Mouse (Mus musculus) limb, embryonic 12.5 days (tissue): Measurements from ENCODE around the gene Naa15. TPM values are rescaled to one million over a fixed set of nuclear protein-coding genes. Genes with fewer than 3 reads are reported as not detected.

Source experiments
- ATAC-seq: fragments of 200-750 bp; cut with Nextera tagmentation; 2 replicates; pipeline ENCODE4 v1.8.0; 2017; ENCODE audit warnings: low read depth, moderate TSS enrichment; ENCODE audit not compliant: insufficient number of reproducible peaks, insufficient read depth, low FRiP score, low TSS enrichment
- H3K27ac ChIP-seq: fragments of 300-500 bp; sonication (generic); 2 replicates; pipeline ENCODE4 v1.5.1; 2016; ENCODE audit warnings: mild to moderate bottlenecking, moderate library complexity
- H3K27me3 ChIP-seq: fragments of 300-500 bp; sonication (generic); 2 replicates; pipeline ENCODE4 v1.6.1; 2016; ENCODE audit warnings: mild to moderate bottlenecking, moderate library complexity
- H3K36me3 ChIP-seq: fragments of 300-500 bp; sonication (generic); 2 replicates; pipeline ENCODE4 v1.6.1; 2016; ENCODE audit warnings: mild to moderate bottlenecking, moderate library complexity
- H3K4me1 ChIP-seq: fragments of 300-500 bp; sonication (generic); replicated peaks from 2 replicates; pipeline ENCODE4 v1.6.1; 2016
- H3K4me2 ChIP-seq: fragments of 300-500 bp; sonication (generic); 2 replicates; pipeline ENCODE4 v1.6.1; 2016; ENCODE audit warnings: mild to moderate bottlenecking, moderate library complexity
- H3K4me3 ChIP-seq: fragments of 300-500 bp; sonication (generic); replicated peaks from 2 replicates; pipeline ENCODE4 v1.5.1; 2016; ENCODE audit warnings: mild to moderate bottlenecking
- H3K9ac ChIP-seq: fragments of 300-500 bp; sonication (generic); replicated peaks from 2 replicates; pipeline ENCODE4 v1.6.1; 2016; ENCODE audit warnings: mild to moderate bottlenecking, moderate library complexity
- H3K9me3 ChIP-seq: fragments of 300-500 bp; sonication (generic); 2 replicates; pipeline ENCODE4 v1.6.1; 2016; ENCODE audit warnings: mild to moderate bottlenecking, moderate library complexity
- WGBS: fragments of 180-500 bp; shearing (Covaris S2); methylation state at CpG from one replicate; pipeline ENCODE4 v1.1.7; 2016; 5-methylcytosine and 5-hydroxymethylcytosine counted together
- polyA plus RNA-seq: library from polyadenylated mRNA; unstranded; fragments of >200 nt; fragmentation: Nextera tagmentation; extraction: Ambion mirVana; gene quantifications from 2 replicates; pipeline ENCODE4 v1.2.1, GENCODE M21; 2016

Naa15 gene
- polyA plus RNA-seq, 1 experiment from 2014 or later, result 60.6 TPM

- WGBS, result 90% methylated on average over 3 of the region's 3 CpGs
- no peak overlapping the region for H3K4me2 ChIP-seq
- peaks cover 22% of the 10 kb centered on the region for H3K36me3 ChIP-seq
Measured at GRCm38 (mm10) chr3:51434871-51435595, 20.1 kb downstream of the Naa15 start.

GRCm38 (mm10) chr3:51468530-51468929 is 53.6 kb downstream of the Naa15 start:
- 66% methylated on average over 2 of the region's 2 CpGs for WGBS
- H3K9me3 ChIP-seq, result no peaks in the 10 kb centered on the region
- H3K4me1 ChIP-seq, result 0 out of 2 replicates have a peak, but pooled peaks cover 11% of the 10 kb centered on the region
- 0 out of 2 replicates have a peak overlapping the region, but pooled peaks have one; percentile 35 for H3K27ac ChIP-seq
- H3K27me3 ChIP-seq, result no peaks in the 10 kb centered on the region
- H3K4me3 ChIP-seq, result no peak overlapping the region
- peaks cover 87% of the 10 kb centered on the region for H3K36me3 ChIP-seq
- no peak overlapping the region for H3K4me2 ChIP-seq
- ATAC-seq, result no peak
- no peak overlapping the region for H3K9ac ChIP-seq

More at GRCm38 (mm10) chr3:51434871-51435595, 20.1 kb downstream of the Naa15 start:
- no peaks in the 10 kb centered on the region for H3K4me1 ChIP-seq
- no peaks in the 10 kb centered on the region for H3K27me3 ChIP-seq
- ATAC-seq, result no peak
- H3K27ac ChIP-seq, result no peak overlapping the region
- no peak overlapping the region for H3K9ac ChIP-seq
- H3K4me3 ChIP-seq, result no peak overlapping the region
- no peaks in the 10 kb centered on the region for H3K9me3 ChIP-seq

- Histone ChIP-seq H3K36me3 (peaks cover 49% of the 10 kb centered on the region), H3K9me3 (no peaks in the 10 kb centered on the region), H3K4me1 (no peaks in the 10 kb centered on the region), H3K9ac (no peak overlapping the region), H3K27me3 (no peaks in the 10 kb centered on the region), H3K27ac (no peak overlapping the region), H3K4me2 (no peak overlapping the region), H3K4me3 (no peak overlapping the region)
- WGBS, result 75% methylated on average over 4 of the region's 4 CpGs
- ATAC-seq, result no peak
Measured at GRCm38 (mm10) chr3:51475706-51476105, 60.8 kb downstream of the Naa15 start.

- H3K4me3 ChIP-seq, result no peak overlapping the region
- H3K27me3 ChIP-seq, result no peaks in the 10 kb centered on the region
- 30% methylated on average over 2 of the region's 2 CpGs for WGBS
- H3K9ac ChIP-seq, result no peak overlapping the region
- peaks cover 10% of the 10 kb centered on the region for H3K4me1 ChIP-seq
- H3K36me3 ChIP-seq, result peaks cover 12% of the 10 kb centered on the region; the same call in 1 of the 2 replicates
- H3K9me3 ChIP-seq, result no peaks in the 10 kb centered on the region
- H3K4me2 ChIP-seq, result no peak overlapping the region
- no peak overlapping the region for H3K27ac ChIP-seq
- no peak for ATAC-seq
Measured at GRCm38 (mm10) chr3:51479893-51480292, 64.9 kb downstream of the Naa15 start.

GRCm38 (mm10) chr3:51481059-51481458 is 66.1 kb downstream of the Naa15 start:
- Histone ChIP-seq H3K9me3 (no peaks in the 10 kb centered on the region), H3K27me3 (no peaks in the 10 kb centered on the region), H3K4me2 (no peak overlapping the region), H3K36me3 (0 out of 2 replicates have a peak, but pooled peaks cover under 1% of the 10 kb centered on the region), H3K4me3 (no peak overlapping the region), H3K4me1 (peaks cover 21% of the 10 kb centered on the region), H3K9ac (no peak overlapping the region), H3K27ac (no peak overlapping the region)
- ATAC-seq, result no peak

GRCm38 (mm10) chr3:51481881-51482280 is 66.9 kb downstream of the Naa15 start:
- Histone ChIP-seq H3K36me3 (peaks cover 5% of the 10 kb centered on the region; the same call in 1 of the 2 replicates), H3K4me1 (peaks cover 21% of the 10 kb centered on the region), H3K4me3 (no peak overlapping the region), H3K27ac (no peak overlapping the region), H3K9ac (no peak overlapping the region), H3K9me3 (no peaks in the 10 kb centered on the region), H3K27me3 (no peaks in the 10 kb centered on the region), H3K4me2 (no peak overlapping the region)
- 64% methylated on average over 3 of the region's 3 CpGs for WGBS
- ATAC-seq, result no peak

- Histone ChIP-seq H3K4me3 (peak overlapping the region; percentile 80), H3K9ac (peak overlapping the region; percentile 89; the same call in 1 of the 2 replicates), H3K4me2 (peak overlapping the region; percentile 78), H3K9me3 (no peaks in the 10 kb centered on the region), H3K36me3 (peaks cover 5% of the 10 kb centered on the region; the same call in 1 of the 2 replicates), H3K27me3 (no peaks in the 10 kb centered on the region), H3K27ac (0 out of 2 replicates have a peak overlapping the region, but pooled peaks have one; percentile 92), H3K4me1 (peaks cover 21% of the 10 kb centered on the region)
- ATAC-seq, result no peak
- 69% methylated on average over 3 of the region's 3 CpGs for WGBS
Measured at GRCm38 (mm10) chr3:51482781-51483180, 67.8 kb downstream of the Naa15 start.

- WGBS, result under 1% methylated on average over 70 of the region's 70 CpGs
- peaks cover 5% of the 10 kb centered on the region; the same call in 1 of the 2 replicates for H3K36me3 ChIP-seq
- H3K27ac ChIP-seq, result peak within 1 kb of the TSS; percentile 92
- no peaks in the 10 kb centered on the region for H3K27me3 ChIP-seq
- H3K9me3 ChIP-seq, result no peaks in the 10 kb centered on the region
- peak within 1 kb of the TSS; percentile 78 for H3K4me2 ChIP-seq
- peaks cover 21% of the 10 kb centered on the region for H3K4me1 ChIP-seq
- ATAC-seq, result peak; percentile 93
- H3K4me3 ChIP-seq, result peak within 1 kb of the TSS; percentile 80
- peak within 1 kb of the TSS; percentile 89 for H3K9ac ChIP-seq
Measured at GRCm38 (mm10) chr3:51483741-51484359, 68.9 kb downstream of the Naa15 start, which contains the start of gene Rab33b. Gene Rab33b, plus strand, starts transcription at chr3:51483920.

- 0% methylated on average over 33 of the region's 33 CpGs for WGBS
- no peaks in the 10 kb centered on the region for H3K27me3 ChIP-seq
- H3K4me1 ChIP-seq, result peaks cover 21% of the 10 kb centered on the region
- H3K4me2 ChIP-seq, result peak overlapping the region; percentile 78
- peak overlapping the region; percentile 89 for H3K9ac ChIP-seq
- H3K36me3 ChIP-seq, result peaks cover 5% of the 10 kb centered on the region; the same call in 1 of the 2 replicates
- H3K4me3 ChIP-seq, result peak overlapping the region; percentile 80
- peak overlapping the region; percentile 92 for H3K27ac ChIP-seq
- 0 out of 2 replicates have a peak, but pooled peaks have one; percentile 24 for ATAC-seq
- H3K9me3 ChIP-seq, result no peaks in the 10 kb centered on the region
Measured at GRCm38 (mm10) chr3:51484370-51484769, 69.4 kb downstream of the Naa15 start.

GRCm38 (mm10) chr3:51485347-51485746 is 70.4 kb downstream of the Naa15 start:
- H3K9ac ChIP-seq, result peak overlapping the region; percentile 89

GRCm38 (mm10) chr3:51486491-51487195 is 71.7 kb downstream of the Naa15 start:
- Histone ChIP-seq H3K9me3 (no peaks in the 10 kb centered on the region), H3K27ac (no peak overlapping the region), H3K27me3 (no peaks in the 10 kb centered on the region), H3K9ac (no peak overlapping the region), H3K4me1 (peaks cover 21% of the 10 kb centered on the region), H3K4me2 (no peak overlapping the region), H3K36me3 (peaks cover 5% of the 10 kb centered on the region; the same call in 1 of the 2 replicates), H3K4me3 (no peak overlapping the region)
- ATAC-seq, result no peak
- 94% methylated on average over 4 of the region's 4 CpGs for WGBS

More at GRCm38 (mm10) chr3:51485347-51485746, 70.4 kb downstream of the Naa15 start:
- Histone ChIP-seq H3K4me1 (peaks cover 21% of the 10 kb centered on the region), H3K4me3 (peak overlapping the region; percentile 80), H3K4me2 (peak overlapping the region; percentile 78), H3K27ac (no peak overlapping the region), H3K36me3 (peaks cover 5% of the 10 kb centered on the region; the same call in 1 of the 2 replicates), H3K9me3 (no peaks in the 10 kb centered on the region), H3K27me3 (no peaks in the 10 kb centered on the region)
- WGBS, result 66% methylated on average over 4 of the region's 4 CpGs
- ATAC-seq, result no peak
